Mouse (Mus musculus) spleen, adult 18-20 months (tissue): ENCODE data around the gene Mcub.
A peak's percentile ranks its signal among the peaks of the same experiment; 100 is the strongest.

Experiments
- DNase-seq, 2 experiments: peaks; one replicate each; pipeline ENCODE4 v3.0.0; 2022; ENCODE audit warnings: mixed read lengths in 2 of 2

The Mcub gene

GRCm38 (mm10) chr3:129887779-129888517 is 82.1 kb downstream of the Mcub start:
- no peak for DNase-seq

GRCm38 (mm10) chr3:129886430-129886829 is 83.6 kb downstream of the Mcub start:
- DNase-seq = no peak

- DNase-seq = no peak
These were observed 84.4 kb downstream of the Mcub start for GRCm38 (mm10) chr3:129885577-129885976.

- DNase-seq = no peak
These were observed 88.9 kb downstream of the Mcub start for GRCm38 (mm10) chr3:129880925-129881593.

- DNase-seq = no peak
These were observed 90.1 kb downstream of the Mcub start for GRCm38 (mm10) chr3:129879913-129880312.

GRCm38 (mm10) chr3:129879131-129879757 is 90.8 kb downstream of the Mcub start:
- peak in 1 of 2 experiments; percentile 10 for DNase-seq

- DNase-seq = peak; percentile 75 to 83
These were observed 91.5 kb downstream of the Mcub start, which contains the start of gene Pla2g12a for GRCm38 (mm10) chr3:129878405-129879021. Gene Pla2g12a, plus strand, starts transcription at chr3:129878606.

GRCm38 (mm10) chr3:129877327-129877726 is 92.7 kb downstream of the Mcub start:
- no peak for DNase-seq
